Mouse (Mus musculus) right cerebral cortex, postnatal 14 days (tissue): ENCODE data around the gene Grik3.
"Not testable (repeated sequence)": the region's sequence is repeated elsewhere in the genome, so short reads cannot be mapped to it uniquely, and the experiment has no call there.

ENCODE experiments used
- DNase-seq: peaks from one replicate; pipeline ENCODE4 v3.0.0; 2022

The Grik3 gene

DNA sequence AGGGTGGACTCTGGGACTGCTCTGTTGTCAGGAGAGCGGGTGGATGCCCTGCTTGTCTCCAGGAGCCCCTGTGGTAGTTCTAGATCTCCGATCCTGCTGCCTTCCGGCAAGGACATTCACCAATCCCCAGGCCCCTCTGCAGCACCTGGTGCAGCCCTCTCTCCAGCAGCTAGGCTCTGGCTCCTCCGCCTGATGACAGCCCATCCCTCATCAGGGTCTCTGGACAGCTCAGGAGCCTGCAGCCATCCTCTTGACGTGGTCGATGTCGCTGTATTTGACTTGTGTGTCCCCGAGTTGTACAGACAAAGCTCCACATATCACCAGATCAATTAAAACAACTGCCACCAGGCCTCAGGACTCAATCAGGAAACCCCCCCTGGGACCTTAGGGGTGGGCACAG, 110.1 kb downstream of the Grik3 start:
- no peak for DNase-seq

DNA sequence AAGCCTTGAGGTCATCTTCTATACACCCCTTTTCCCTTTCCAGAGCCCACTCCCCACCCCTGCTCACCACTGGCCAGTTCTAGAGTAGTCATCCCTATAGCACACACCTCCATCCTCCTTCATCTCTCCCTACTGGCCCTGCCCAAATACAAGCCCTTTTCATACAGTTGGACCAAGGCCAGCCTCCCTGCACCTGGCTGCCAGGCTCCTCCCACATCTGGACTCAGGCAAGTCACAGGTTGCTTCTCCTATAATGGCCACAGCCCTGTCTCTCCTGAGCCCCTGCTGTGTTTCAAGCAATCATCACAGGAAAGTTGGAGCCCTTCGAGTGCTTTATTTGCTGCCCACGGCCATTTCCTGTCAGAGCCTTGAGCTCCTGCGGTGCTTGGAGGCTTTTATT, 110.8 kb downstream of the Grik3 start:
- DNase-seq: no peak

DNA sequence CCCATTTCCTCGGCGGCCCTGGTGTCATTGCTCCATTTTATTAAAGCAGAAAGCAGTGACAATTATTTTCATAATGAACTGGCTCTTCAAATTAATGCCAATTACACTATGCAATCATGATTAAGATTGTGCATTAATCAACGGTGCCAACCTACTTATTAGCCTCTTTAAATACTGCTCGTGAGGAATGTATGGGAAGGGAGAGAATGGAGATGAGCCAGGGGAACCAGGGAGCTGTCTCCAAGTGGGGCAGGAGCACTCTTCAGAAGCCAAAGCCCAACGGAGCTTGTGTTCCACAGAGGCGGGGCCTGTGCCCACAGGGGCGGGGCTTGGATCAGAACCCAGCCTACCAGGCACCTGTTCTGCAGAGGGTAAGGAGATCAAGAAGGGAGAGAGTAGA, 114.0 kb downstream of the Grik3 start:
- DNase-seq: no peak

DNA sequence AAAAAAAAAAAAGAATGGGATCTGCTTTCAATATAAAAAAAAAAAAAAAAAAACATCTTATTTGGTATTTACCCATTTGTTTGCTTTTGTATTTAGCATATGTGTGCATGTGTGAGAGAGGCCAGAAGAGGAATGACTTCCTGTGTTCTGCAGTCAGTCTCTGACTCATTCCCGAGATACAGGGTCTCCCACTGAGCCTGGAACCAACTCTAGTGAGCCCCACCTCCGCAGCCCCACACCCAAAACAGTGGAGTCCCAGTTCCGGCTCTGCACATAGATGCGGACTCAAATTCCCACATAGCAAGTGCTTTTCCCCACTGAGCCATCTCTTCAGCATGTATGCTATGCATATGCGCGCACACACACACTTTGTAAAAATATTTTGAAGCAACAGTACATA, 115.6 kb downstream of the Grik3 start:
- DNase-seq: no peak

- DNase-seq: no peak
Measured at GRCm38 (mm10) chr4:125607397-125608042, 117.0 kb downstream of the Grik3 start.

DNA sequence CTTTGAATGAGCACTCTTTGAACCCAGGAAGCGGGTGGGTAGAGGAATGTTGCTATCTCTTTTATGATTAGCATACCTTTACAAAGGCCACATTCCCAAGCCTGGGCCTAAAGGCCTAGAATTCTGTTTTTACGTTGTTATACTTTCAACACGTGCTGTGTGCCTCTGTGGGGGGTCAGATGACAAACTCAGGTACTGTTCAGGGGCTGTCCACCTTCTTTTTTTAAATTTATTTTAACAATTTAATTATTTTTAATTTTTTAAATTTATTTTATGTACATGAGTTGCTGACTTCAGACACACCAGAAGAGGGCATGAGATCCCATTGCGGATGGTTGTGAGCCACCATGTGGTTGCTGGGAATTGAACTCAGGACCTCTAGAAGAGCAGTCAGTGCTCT, 118.4 kb downstream of the Grik3 start:
- DNase-seq: not testable (repeated sequence)

DNA sequence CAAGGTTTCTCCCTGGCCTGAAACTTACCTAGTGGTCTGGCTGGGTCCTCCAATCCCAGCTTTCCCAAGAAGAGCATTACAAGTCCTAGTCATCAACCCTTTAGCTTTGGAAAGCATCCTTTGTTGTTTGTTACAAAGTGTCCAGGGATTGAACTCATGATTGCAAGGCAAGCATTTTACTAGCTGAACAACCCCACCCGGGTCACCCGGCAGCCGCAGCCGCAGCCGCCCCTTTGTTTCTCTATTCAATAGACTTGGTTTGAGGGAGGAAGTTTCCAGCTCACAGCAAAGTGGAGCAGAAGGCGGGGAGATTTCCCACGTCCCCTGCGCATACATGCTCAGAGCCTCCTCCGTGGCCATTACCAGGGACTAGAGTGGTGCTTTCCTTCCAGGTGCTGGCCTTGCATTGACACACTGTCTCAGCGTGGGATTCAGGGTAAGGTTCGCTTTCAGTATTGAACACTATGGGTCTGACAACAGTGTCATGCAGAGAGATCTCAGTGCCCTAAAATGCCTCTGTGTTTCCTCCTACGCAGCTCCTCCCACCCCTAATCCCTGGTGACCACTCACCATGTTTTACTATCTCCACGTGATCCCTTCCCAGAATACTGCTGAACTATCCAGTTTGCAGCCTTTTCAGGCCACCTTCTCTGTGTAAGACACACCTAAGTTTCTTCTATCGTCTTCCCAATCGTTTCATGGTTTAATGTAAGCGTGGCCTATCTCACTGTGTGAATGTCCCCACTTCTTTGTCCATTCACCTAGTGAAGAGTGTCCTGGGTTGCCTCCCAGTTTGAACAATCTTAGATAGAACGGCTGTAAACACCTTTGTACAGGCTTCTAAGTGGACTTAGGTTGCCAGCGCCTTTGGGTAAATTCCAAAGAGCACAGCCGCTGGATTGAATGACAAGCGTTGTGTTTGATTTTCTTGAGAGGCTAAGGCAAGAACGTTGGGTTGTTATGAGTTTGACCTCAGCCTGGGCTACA, 119.1 kb downstream of the Grik3 start:
- no peak for DNase-seq

GRCm38 (mm10) chr4:125617851-125618250, 127.4 kb downstream of the Grik3 start:
- no peak for DNase-seq

- no peak for DNase-seq
Measured at GRCm38 (mm10) chr4:125618524-125619320, 128.2 kb downstream of the Grik3 start.

- DNase-seq: no peak
Measured at GRCm38 (mm10) chr4:125624885-125625678, 134.6 kb downstream of the Grik3 start.

DNA sequence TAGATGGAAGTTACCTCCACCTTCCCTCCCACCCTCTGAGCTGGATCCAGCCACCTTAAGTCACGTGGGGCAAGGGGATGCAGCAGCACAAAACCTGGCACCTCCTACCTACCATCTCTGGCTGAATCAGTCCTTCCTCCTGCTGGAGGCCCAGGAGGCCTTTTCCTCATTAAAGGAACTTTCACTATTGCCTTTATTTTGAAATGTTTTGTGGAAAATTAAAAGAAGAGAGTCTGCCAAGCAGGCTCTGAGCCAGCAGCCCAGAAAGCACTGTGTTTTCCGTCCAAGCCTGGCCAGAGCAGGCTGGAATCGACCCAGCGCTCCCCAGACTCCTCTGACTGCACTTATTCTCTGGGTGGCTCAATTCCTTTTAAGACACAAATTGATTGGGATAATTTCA, 139.0 kb downstream of the Grik3 start:
- peak; percentile 25 for DNase-seq

- DNase-seq: no peak
Measured at GRCm38 (mm10) chr4:125635037-125635436, 144.5 kb downstream of the Grik3 start.

GRCm38 (mm10) chr4:125636616-125637304, 146.3 kb downstream of the Grik3 start:
- no peak for DNase-seq

GRCm38 (mm10) chr4:125637364-125637763, 146.9 kb downstream of the Grik3 start:
- DNase-seq: no peak

DNA sequence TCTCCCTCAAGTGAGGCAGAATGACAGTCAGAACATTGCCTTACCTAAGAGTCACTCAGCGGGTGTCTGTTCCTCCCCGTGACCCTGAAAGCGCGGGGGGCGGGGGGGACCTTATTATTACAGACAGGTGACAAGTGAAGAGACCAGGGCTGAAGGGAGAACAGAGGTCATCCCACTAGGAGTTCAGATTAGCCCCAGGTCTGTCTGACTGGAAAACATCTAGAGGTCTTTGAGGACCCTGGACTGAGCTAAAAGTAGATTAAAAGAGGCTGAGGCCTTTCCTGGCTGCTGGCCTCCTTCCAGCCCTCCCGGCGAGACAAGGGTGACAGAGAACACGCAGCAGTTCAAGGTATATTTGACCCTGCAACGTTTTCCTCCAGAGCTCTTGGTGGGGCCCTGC, 150.0 kb downstream of the Grik3 start:
- DNase-seq: no peak

DNA sequence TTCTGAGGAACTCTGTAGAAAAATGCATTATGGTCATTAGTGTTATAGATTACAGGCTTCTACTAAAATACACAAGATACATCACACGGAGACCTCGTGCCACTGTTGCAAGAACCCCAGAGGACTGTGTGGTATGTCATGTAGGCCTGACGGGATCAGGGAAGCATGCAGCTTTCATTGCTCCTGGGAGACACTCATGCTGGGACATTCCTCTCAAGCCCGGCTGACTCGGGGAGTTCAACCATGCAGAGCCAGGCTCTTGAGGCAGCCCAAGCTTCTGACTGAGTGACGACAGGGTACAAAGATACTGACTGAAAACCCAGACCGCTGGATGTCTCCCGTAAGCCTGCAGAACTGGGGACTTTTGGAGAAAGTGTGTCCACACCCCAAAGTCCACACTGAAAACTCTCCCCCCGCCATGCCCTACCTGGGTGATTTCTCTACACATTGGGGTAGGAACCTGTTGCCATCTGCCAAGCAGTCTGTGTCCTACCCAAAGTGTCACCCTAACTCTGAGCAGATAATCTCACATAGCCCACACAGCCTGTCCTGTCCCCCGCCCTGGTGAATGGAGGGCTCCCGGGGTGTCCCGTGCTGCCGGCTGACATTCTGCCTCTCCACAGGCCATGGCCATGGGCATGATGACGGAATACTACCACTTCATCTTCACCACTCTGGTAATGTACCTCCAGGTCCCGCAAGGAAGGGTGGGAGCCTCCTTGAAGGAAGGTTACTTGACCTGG, 150.6 kb downstream of the Grik3 start:
- no peak for DNase-seq

- no peak for DNase-seq
Measured at GRCm38 (mm10) chr4:125644581-125645568, 154.4 kb downstream of the Grik3 start.

GRCm38 (mm10) chr4:125651676-125652246, 161.3 kb downstream of the Grik3 start:
- DNase-seq: no peak

DNA sequence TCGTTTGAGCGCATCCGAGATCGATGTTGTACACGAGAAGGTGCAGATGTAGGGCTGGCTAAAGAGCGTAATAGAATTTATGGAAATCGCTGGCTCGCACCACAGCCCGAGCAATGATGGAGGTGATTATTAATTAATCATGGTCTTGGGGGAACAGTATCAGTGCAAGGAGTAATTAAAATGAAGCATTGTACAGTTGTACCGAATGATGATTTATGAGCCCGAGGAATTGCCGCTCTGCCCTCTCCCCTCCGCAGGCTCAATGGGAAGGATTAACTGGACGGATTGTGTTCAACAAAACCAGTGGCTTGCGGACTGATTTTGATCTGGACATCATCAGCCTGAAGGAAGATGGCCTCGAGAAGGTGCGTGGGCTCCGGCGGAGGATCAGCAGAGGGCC, 165.5 kb downstream of the Grik3 start:
- no peak for DNase-seq
